Mouse (Mus musculus) erythroblast, embryonic 14.5 days (primary cell): ENCODE results near the gene 4930442H23Rik. TPM values are rescaled to one million over a fixed set of nuclear protein-coding genes. Genes with fewer than 3 reads are reported as not detected.
A peak's percentile ranks its signal among the peaks of the same experiment; 100 is the strongest.
"Not testable (repeated sequence)": the region's sequence is repeated elsewhere in the genome, so short reads cannot be mapped to it uniquely, and the experiment has no call there.

Experiments used
- H3K27me3 ChIP-seq: 2 replicates; pipeline ENCODE4 v1.6.1; 2012; ENCODE audit warnings: inconsistent platforms; ENCODE audit not compliant: control insufficient read depth
- H3K36me3 ChIP-seq: 2 replicates; pipeline ENCODE4 v1.6.1; 2012; ENCODE audit warnings: mild to moderate bottlenecking, inconsistent platforms; ENCODE audit not compliant: control insufficient read depth
- H3K4me1 ChIP-seq: 2 replicates; pipeline ENCODE4 v1.6.1; 2012; ENCODE audit warnings: inconsistent platforms; ENCODE audit not compliant: control insufficient read depth
- H3K4me3 ChIP-seq: replicated peaks from 2 replicates; pipeline ENCODE3; 2012; ENCODE audit warnings: moderate library complexity, mild to moderate bottlenecking, inconsistent platforms
- H3K9me3 ChIP-seq: 2 replicates; pipeline ENCODE4 v1.6.1; 2012; ENCODE audit warnings: low read length, inconsistent platforms, mixed read lengths; ENCODE audit not compliant: control insufficient read depth
- GATA1 ChIP-seq: IDR thresholded peaks from 2 replicates; pipeline ENCODE4 v1.6.1; 2012; ENCODE audit warnings: low read length, inconsistent platforms, mixed read lengths
- TAL1 ChIP-seq: IDR thresholded peaks from 3 replicates; pipeline ENCODE4 v1.6.1; 2012; ENCODE audit warnings: low read length, inconsistent platforms, mixed read lengths
- polyA plus RNA-seq: library from polyadenylated mRNA; stranded (reverse); fragments of >175 nt; gene quantifications from 2 replicates; pipeline ENCODE4 v1.2.3, GENCODE M21; 2012

Gene 4930442H23Rik
- polyA plus RNA-seq, 1 experiment = not detected

DNA sequence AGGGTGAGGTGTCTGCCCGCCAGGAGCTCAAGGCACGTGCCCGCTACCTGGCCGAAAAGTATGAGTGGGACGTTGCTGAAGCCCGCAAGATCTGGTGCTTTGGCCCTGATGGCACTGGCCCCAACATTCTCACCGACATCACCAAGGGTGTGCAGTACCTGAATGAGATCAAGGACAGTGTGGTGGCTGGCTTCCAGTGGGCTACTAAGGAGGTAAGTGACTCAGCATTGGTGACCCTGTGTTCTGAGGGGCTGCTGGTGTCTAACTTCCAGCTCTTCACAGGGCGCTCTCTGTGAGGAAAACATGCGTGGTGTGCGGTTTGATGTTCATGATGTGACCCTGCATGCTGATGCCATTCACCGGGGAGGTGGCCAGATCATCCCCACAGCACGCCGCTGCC lies 2.7 kb downstream of the 4930442H23Rik start:
- TF ChIP-seq GATA1 = no peak
- TF ChIP-seq TAL1 = no peak
- Histone ChIP-seq H3K27me3 (no peaks in the 10 kb centered on the region; the same call in 1 of the 2 replicates), H3K9me3 (no peaks in the 10 kb centered on the region), H3K36me3 (peaks cover 82% of the 10 kb centered on the region), H3K4me3 (no peak overlapping the region), H3K4me1 (peaks cover 80% of the 10 kb centered on the region)

DNA sequence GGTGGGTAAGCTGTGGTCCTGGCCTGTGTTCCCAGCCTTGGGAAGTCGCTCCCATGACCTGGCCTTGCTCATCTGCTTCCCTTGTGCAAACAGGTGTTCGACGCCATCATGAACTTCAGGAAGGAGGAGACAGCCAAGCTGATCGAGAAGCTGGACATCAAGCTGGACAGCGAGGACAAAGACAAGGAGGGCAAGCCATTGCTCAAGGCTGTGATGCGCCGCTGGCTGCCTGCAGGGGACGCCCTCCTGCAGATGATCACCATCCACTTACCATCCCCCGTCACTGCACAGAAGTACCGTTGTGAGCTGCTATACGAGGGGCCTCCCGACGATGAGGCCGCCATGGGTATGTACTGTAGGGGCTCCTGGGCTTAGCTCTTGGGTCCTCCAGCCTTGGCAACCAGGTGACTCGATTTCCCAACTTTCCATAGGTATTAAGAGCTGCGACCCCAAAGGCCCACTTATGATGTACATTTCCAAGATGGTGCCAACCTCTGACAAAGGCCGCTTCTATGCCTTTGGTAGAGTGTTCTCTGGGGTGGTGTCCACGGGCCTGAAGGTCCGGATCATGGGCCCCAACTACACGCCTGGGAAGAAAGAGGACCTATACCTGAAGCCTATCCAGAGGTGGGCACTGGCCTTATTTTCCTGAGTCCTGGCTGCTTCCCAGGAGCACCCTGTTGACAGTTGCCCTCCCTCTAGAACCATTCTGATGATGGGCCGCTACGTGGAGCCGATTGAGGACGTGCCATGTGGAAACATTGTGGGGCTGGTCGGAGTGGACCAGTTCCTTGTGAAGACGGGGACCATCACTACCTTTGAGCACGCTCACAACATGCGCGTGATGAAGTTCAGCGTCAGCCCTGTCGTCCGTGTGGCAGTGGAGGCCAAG lies 4.0 kb downstream of the 4930442H23Rik start:
- Histone ChIP-seq H3K4me1 (peaks cover 88% of the 10 kb centered on the region), H3K36me3 (peaks cover 72% of the 10 kb centered on the region), H3K27me3 (no peaks in the 10 kb centered on the region; the same call in 1 of the 2 replicates), H3K4me3 (no peak overlapping the region), H3K9me3 (no peaks in the 10 kb centered on the region)
- TF ChIP-seq TAL1 = no peak
- TF ChIP-seq GATA1 = no peak

DNA sequence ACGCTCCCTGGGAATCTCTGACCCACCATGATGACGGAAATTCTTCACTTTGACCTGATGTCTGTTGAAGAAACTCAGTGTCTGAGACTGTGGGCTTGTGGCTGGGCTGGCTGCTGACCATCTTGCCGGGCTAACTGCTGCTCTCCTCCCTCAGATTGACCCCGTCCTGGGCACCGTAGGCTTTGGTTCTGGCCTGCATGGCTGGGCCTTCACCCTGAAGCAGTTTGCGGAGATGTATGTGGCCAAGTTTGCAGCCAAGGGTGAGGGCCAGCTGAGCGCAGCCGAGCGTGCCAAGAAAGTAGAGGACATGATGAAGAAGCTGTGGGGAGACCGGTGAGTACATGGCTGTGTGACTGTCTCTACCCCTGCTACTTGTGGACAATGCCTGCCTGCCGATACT lies 4.7 kb downstream of the 4930442H23Rik start:
- Histone ChIP-seq H3K4me1 (peaks cover 89% of the 10 kb centered on the region), H3K36me3 (peaks cover 64% of the 10 kb centered on the region), H3K4me3 (peak overlapping the region; percentile 84), H3K9me3 (no peaks in the 10 kb centered on the region), H3K27me3 (no peaks in the 10 kb centered on the region; the same call in 1 of the 2 replicates)
- TF ChIP-seq TAL1 = no peak
- no peak for TF ChIP-seq GATA1

DNA sequence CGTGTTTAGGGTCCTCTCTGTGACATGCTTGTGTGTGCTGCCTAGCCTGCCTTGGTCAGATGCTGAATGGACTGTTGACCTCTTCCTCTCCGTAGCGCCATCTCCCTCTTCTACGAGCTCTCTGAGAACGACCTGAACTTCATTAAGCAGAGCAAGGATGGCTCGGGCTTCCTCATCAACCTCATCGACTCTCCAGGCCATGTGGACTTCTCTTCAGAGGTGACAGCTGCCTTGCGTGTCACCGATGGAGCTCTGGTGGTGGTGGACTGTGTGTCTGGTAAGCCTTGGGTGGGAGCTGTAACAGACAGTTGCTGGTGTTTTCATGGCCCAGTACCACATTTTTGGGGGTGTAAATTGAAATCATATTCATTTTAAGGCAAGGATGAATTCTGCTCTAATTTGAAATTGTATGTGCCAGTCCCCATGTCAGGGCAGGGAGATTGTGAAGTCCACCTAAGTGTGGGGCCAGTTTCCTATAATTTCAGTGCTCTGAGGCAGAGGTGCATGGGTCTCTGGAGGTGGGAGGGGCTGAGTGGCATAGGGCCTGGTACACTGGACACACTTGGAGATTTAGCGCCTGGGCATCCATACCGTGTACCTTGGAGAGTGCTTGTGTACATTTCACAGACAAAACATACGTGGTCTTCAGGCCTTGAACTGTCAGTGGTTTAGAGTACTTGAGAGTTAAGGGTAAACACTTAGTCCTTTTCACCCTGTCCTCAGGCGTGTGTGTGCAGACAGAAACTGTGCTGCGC lies 5.5 kb downstream of the 4930442H23Rik start:
- Histone ChIP-seq H3K4me1 (peaks cover 90% of the 10 kb centered on the region), H3K4me3 (peak overlapping the region; percentile 84), H3K27me3 (no peaks in the 10 kb centered on the region; the same call in 1 of the 2 replicates), H3K9me3 (no peaks in the 10 kb centered on the region), H3K36me3 (peaks cover 59% of the 10 kb centered on the region)
- TF ChIP-seq GATA1 (no peak), TAL1 (no peak)

DNA sequence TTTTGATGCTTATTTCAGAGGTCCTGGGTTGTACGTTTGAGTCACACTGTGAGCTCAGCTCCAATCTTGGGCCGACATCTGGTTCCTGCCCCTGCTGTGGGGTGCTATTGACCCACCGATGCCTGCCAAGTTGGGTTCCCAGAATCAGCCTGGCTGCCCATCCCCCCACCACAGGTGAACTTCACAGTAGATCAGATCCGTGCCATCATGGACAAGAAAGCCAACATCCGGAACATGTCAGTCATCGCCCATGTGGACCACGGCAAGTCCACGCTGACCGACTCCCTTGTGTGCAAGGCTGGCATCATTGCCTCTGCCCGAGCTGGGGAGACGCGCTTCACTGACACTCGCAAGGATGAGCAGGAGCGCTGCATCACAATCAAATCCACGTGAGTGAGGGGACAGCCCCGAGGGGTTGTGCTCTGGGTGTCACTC lies 6.1 kb downstream of the 4930442H23Rik start:
- peak; percentile 16; the same call in 1 of the 2 replicates for TF ChIP-seq GATA1
- TF ChIP-seq TAL1 = peak; percentile 16; the same call in 1 of the 3 replicates
- no peaks in the 10 kb centered on the region; the same call in 1 of the 2 replicates for H3K27me3 ChIP-seq
- H3K36me3 ChIP-seq = peaks cover 57% of the 10 kb centered on the region
- H3K4me1 ChIP-seq = peaks cover 89% of the 10 kb centered on the region
- H3K4me3 ChIP-seq = peak overlapping the region; percentile 84
- H3K9me3 ChIP-seq = no peaks in the 10 kb centered on the region

DNA sequence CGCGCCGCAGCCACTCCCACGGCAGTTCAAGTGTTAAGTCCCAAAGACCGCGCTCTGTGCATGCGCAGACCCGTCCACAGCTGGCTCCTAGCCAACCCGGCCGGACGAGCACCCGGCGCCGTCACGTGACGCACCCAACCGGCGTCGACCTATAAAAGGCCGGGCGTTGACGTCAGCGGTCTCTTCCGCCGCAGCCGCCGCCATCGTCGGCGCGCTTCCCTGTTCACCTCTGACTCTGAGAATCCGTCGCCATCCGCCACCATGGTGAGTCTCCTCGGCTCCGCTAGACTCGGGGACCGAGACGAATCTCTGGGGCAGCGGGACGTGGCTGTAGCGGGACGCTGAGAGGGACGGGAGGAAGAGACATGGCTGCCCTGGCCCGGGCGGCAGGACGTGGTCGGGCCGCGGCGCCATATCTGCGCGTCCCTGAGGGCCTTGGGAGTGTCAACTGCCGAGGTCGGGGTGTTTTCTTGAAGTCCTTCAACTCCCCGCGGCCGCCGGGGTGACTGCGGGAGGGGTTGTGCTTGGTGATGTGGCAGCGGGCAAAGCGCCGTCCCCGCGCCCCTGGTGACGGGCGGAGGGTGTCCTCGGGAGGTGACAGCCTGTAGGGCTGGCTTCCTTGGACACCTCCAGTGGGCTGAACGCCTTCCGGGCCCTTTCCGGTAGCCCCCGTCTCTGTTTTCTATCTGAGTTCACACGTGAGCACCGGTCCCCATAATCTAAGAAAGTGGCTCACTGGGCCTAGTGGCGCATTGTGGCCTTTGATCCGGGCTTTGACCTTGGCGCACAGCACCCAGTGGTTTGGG lies 7.0 kb downstream of the 4930442H23Rik start, which contains the start of gene Eef2:
Eef2 (plus strand) TSS at position 166 of the 806 bp plus-strand sequence.
- H3K4me3 ChIP-seq = peak within 1 kb of the TSS; percentile 84
- peaks cover 83% of the 10 kb centered on the region for H3K4me1 ChIP-seq
- H3K27me3 ChIP-seq = no peaks in the 10 kb centered on the region; the same call in 1 of the 2 replicates
- no peaks in the 10 kb centered on the region for H3K9me3 ChIP-seq
- TF ChIP-seq TAL1 (no peak), GATA1 (no peak)
- H3K36me3 ChIP-seq = peaks cover 49% of the 10 kb centered on the region

DNA sequence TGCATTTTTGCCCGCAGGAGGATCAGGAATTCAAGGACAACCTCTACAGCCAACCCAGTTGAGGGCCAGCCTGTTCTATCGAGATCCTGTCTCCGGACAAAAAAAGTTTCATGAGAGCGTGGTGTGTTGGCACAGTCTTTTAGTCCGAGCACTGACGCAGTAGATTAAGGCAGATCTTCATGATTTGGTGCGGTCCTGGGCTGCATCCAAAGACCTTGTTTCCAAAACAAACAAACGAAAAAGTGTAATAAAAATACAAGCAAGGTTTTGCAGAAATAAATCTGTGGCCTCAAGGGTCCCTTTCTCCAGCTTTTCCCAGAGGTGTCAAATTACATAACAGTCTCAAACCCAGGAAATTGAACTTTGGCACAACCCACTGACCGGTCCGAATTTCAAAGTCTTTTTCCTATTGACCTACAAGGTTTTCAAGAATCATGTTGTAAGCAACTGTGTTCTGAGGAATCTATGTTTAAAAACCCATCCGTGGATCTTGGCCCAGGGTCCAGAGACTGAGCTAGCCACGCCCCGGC lies 7.6 kb downstream of the 4930442H23Rik start:
- peaks cover 42% of the 10 kb centered on the region for H3K36me3 ChIP-seq
- TF ChIP-seq TAL1 = no peak
- TF ChIP-seq GATA1 = no peak
- no peaks in the 10 kb centered on the region; the same call in 1 of the 2 replicates for H3K27me3 ChIP-seq
- peak overlapping the region; percentile 84 for H3K4me3 ChIP-seq
- peaks cover 78% of the 10 kb centered on the region for H3K4me1 ChIP-seq
- no peaks in the 10 kb centered on the region for H3K9me3 ChIP-seq

DNA sequence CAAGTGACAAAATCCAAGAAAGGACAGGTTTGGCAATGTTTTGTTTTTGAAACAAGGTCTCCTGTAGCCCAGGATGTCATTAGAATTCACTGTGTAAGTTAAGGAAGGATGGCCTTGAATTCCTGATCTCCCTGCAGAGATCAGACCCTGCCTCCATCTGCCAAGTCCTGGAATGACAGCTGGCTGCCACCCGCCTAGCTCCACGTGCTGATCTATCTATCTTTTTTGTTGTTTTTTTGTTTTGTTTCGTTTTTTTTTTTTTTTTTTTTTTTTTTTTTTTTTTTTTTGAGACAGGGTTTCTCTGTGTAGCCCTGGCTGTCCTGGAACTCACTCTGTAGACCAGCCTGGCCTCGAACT lies 8.3 kb downstream of the 4930442H23Rik start:
- H3K4me3 ChIP-seq = peak overlapping the region; percentile 32
- peaks cover 71% of the 10 kb centered on the region for H3K4me1 ChIP-seq
- peaks cover 35% of the 10 kb centered on the region for H3K36me3 ChIP-seq
- H3K27me3 ChIP-seq, H3K9me3 ChIP-seq: not testable (repeated sequence)
